Mouse (Mus musculus) megakaryocyte, embryonic 14.5 days (primary cell): ENCODE data around the gene Ypel2. TPM values are rescaled to one million over a fixed set of nuclear protein-coding genes. Genes with fewer than 3 reads are reported as not detected.

Experiments
- H3K27me3 ChIP-seq: replicated peaks from 2 replicates; pipeline ENCODE3; 2012; ENCODE audit warnings: inconsistent platforms
- H3K36me3 ChIP-seq: replicated peaks from 2 replicates; pipeline ENCODE3; 2012; ENCODE audit warnings: low read length, inconsistent platforms, mixed read lengths
- H3K4me1 ChIP-seq: 2 replicates; pipeline ENCODE4 v1.6.1; 2012; ENCODE audit warnings: inconsistent platforms
- H3K4me3 ChIP-seq: replicated peaks from 2 replicates; pipeline ENCODE3; 2012; ENCODE audit warnings: moderate library complexity, mild to moderate bottlenecking, inconsistent platforms
- H3K9me3 ChIP-seq: 2 replicates; pipeline ENCODE4 v1.6.1; 2012; ENCODE audit warnings: inconsistent platforms
- FLI1 ChIP-seq: IDR thresholded peaks from 2 replicates; pipeline ENCODE4 v1.6.1; 2012; ENCODE audit warnings: low read length, inconsistent platforms, mixed read lengths
- GATA1 ChIP-seq: IDR thresholded peaks from 3 replicates; pipeline ENCODE4 v1.6.1; 2012; ENCODE audit warnings: mixed read lengths, low read length, inconsistent platforms, borderline replicate concordance
- polyA plus RNA-seq: library from polyadenylated mRNA; stranded (reverse); fragments of >175 nt; gene quantifications from 2 replicates; pipeline ENCODE4 v1.2.3, GENCODE M21; 2012; ENCODE audit warnings: low replicate concordance; ENCODE audit not compliant: insufficient read depth

The Ypel2 gene
- polyA plus RNA-seq, 1 experiment, result 1.7 TPM

- H3K27me3 ChIP-seq, result peaks cover 26% of the 10 kb centered on the region
- H3K9me3 ChIP-seq, result peaks cover 6% of the 10 kb centered on the region; the same call in 1 of the 2 replicates
- H3K4me1 ChIP-seq, result peaks cover 28% of the 10 kb centered on the region
- TF ChIP-seq FLI1 (no peak), GATA1 (no peak)
- H3K36me3 ChIP-seq, result peaks cover 7% of the 10 kb centered on the region
- H3K4me3 ChIP-seq, result no peak overlapping the region
Measured at GRCm38 (mm10) chr11:86979799-86980198, 13.7 kb downstream of the Ypel2 start.

DNA sequence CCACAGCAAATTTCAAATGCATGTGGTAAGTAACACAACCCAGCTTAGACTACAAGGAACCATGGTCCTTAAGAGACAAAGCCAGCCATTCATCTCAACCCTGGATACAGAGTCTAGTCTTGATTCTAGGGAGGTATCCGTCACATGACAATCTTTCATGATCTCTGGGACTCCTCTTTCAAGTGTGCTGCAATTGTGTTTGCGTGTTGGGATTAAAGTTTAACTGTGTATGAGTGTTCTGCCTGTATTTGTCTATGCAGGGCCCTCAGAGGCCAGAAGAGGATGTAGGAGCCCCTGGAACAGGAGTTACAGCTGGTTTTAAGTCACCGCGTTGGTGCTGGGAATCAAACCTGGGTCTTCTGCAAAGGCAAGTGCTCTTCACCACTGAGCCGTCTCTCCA, 16.3 kb downstream of the Ypel2 start:
- peaks cover 44% of the 10 kb centered on the region for H3K27me3 ChIP-seq
- no peak overlapping the region for H3K4me3 ChIP-seq
- TF ChIP-seq GATA1, result no peak
- TF ChIP-seq FLI1, result no peak
- H3K9me3 ChIP-seq, result peaks cover 6% of the 10 kb centered on the region; the same call in 1 of the 2 replicates
- H3K36me3 ChIP-seq, result peaks cover 7% of the 10 kb centered on the region
- peaks cover 22% of the 10 kb centered on the region for H3K4me1 ChIP-seq

DNA sequence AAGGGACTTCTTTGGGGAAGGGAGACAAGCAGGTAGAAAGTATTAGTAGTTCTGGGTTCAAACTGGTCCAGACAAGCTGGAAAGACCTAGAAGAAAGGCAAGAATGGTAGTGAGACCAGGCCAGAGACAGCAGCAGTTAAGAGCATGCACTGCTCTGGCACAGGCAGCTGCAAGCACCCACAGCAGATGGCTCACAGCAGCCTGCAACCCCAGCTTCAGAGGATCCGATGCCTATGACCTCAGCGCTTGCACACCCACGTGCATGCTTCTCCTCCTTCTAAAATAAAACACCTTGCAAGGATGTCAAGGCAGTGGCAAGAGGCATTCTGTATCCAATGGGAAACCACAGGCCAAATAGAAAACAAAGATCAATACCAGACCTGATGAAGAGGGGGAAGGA, 19.1 kb downstream of the Ypel2 start:
- H3K4me1 ChIP-seq, result peaks cover 10% of the 10 kb centered on the region; the same call in 1 of the 2 replicates
- peaks cover 59% of the 10 kb centered on the region for H3K27me3 ChIP-seq
- H3K9me3 ChIP-seq, result peaks cover 6% of the 10 kb centered on the region; the same call in 1 of the 2 replicates
- H3K4me3 ChIP-seq, result no peak overlapping the region
- TF ChIP-seq GATA1 (no peak), FLI1 (no peak)
- H3K36me3 ChIP-seq, result peaks cover 18% of the 10 kb centered on the region

- H3K36me3 ChIP-seq, result peaks cover 18% of the 10 kb centered on the region
- H3K4me1 ChIP-seq, result peaks cover 10% of the 10 kb centered on the region; the same call in 1 of the 2 replicates
- no peak overlapping the region for H3K4me3 ChIP-seq
- H3K9me3 ChIP-seq, result peaks cover 6% of the 10 kb centered on the region; the same call in 1 of the 2 replicates
- TF ChIP-seq FLI1, result no peak
- no peak for TF ChIP-seq GATA1
- peaks cover 63% of the 10 kb centered on the region for H3K27me3 ChIP-seq
Measured at GRCm38 (mm10) chr11:86973255-86973654, 20.3 kb downstream of the Ypel2 start.

- peaks cover 13% of the 10 kb centered on the region; the same call in 1 of the 2 replicates for H3K4me1 ChIP-seq
- H3K36me3 ChIP-seq, result peaks cover 11% of the 10 kb centered on the region
- H3K4me3 ChIP-seq, result no peak overlapping the region
- H3K9me3 ChIP-seq, result no peaks in the 10 kb centered on the region
- H3K27me3 ChIP-seq, result peaks cover 61% of the 10 kb centered on the region
- TF ChIP-seq GATA1, result no peak
- no peak for TF ChIP-seq FLI1
Measured at GRCm38 (mm10) chr11:86971057-86971753, 22.3 kb downstream of the Ypel2 start.

GRCm38 (mm10) chr11:86969041-86969821, 24.3 kb downstream of the Ypel2 start:
- Histone ChIP-seq H3K27me3 (peaks cover 48% of the 10 kb centered on the region), H3K4me1 (peaks cover 13% of the 10 kb centered on the region; the same call in 1 of the 2 replicates), H3K36me3 (peaks cover 11% of the 10 kb centered on the region), H3K9me3 (no peaks in the 10 kb centered on the region), H3K4me3 (no peak overlapping the region)
- TF ChIP-seq FLI1 (no peak), GATA1 (no peak)

- no peaks in the 10 kb centered on the region for H3K9me3 ChIP-seq
- peaks cover 32% of the 10 kb centered on the region for H3K27me3 ChIP-seq
- TF ChIP-seq GATA1 (no peak), FLI1 (no peak)
- H3K4me3 ChIP-seq, result no peak overlapping the region
- H3K36me3 ChIP-seq, result peaks cover 11% of the 10 kb centered on the region
- H3K4me1 ChIP-seq, result peaks cover 27% of the 10 kb centered on the region
Measured at GRCm38 (mm10) chr11:86967506-86967905, 26.0 kb downstream of the Ypel2 start.

DNA sequence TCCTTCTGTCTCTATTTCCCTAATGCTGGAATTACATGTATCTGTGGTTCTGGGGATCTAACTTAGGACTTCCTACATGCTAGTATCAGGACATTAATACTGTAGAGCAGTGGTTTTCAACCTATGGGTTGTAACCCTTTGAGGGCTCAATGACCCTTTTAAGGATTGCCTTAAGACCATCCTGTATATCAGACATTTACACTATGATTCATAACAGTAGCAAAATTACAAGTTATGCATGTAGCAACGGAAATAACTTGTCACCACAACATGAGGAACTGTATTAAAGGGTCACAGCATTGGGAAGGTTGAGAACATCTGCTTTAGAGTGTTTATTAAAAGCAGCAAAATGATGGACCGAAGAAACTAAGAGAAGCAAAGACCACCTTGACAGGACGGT, 26.8 kb downstream of the Ypel2 start:
- Histone ChIP-seq H3K27me3 (peaks cover 24% of the 10 kb centered on the region), H3K9me3 (no peaks in the 10 kb centered on the region), H3K4me1 (peaks cover 30% of the 10 kb centered on the region), H3K4me3 (no peak overlapping the region), H3K36me3 (peaks cover 9% of the 10 kb centered on the region)
- TF ChIP-seq GATA1 (no peak), FLI1 (no peak)

- TF ChIP-seq FLI1 (no peak), GATA1 (no peak)
- H3K9me3 ChIP-seq, result no peaks in the 10 kb centered on the region
- peaks cover 3% of the 10 kb centered on the region for H3K36me3 ChIP-seq
- H3K4me3 ChIP-seq, result no peak overlapping the region
- peaks cover 30% of the 10 kb centered on the region for H3K4me1 ChIP-seq
- peaks cover 19% of the 10 kb centered on the region for H3K27me3 ChIP-seq
Measured at GRCm38 (mm10) chr11:86965079-86965478, 28.4 kb downstream of the Ypel2 start.

DNA sequence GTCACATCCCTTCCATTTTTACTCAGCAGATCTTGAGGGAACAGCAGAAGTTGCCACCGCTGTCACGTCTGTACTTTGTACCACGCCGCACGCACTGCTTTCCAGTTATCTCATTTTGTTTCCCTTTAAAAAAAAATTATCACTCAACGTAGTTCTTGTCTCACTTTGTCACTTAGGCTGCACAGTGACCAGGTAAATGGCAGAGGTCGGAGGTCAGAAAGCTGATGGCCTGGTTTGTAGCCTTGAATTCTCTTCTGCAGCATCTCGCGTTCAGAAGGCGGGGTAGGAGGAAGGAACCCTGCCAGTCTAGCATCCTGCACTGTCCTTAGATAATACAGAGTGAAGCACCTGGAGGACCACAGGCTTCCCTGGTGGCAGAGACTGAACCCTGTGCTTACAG, 29.8 kb downstream of the Ypel2 start:
- H3K4me1 ChIP-seq, result peaks cover 35% of the 10 kb centered on the region
- no peak overlapping the region for H3K4me3 ChIP-seq
- no peaks in the 10 kb centered on the region for H3K36me3 ChIP-seq
- peaks cover 13% of the 10 kb centered on the region for H3K27me3 ChIP-seq
- no peaks in the 10 kb centered on the region for H3K9me3 ChIP-seq
- no peak for TF ChIP-seq FLI1
- no peak for TF ChIP-seq GATA1
